Mouse (Mus musculus) midbrain, embryonic 14.5 days (tissue): ENCODE results near the gene Gbp10. TPM values are rescaled to one million over a fixed set of nuclear protein-coding genes. Genes with fewer than 3 reads are reported as not detected.
"Not testable (repeated sequence)": the region's sequence is repeated elsewhere in the genome, so short reads cannot be mapped to it uniquely, and the experiment has no call there.

Source experiments
- ATAC-seq: fragments of 200-750 bp; cut with Nextera tagmentation; 2 replicates; pipeline ENCODE4 v1.8.0; 2017; ENCODE audit warnings: moderate number of reproducible peaks, moderate library complexity; ENCODE audit not compliant: low FRiP score, low TSS enrichment
- DNase-seq: peaks from one replicate; pipeline ENCODE4 v3.0.0-alpha.2; 2015
- H3K27ac ChIP-seq: fragments of 300-500 bp; sonication (generic); replicated peaks from 2 replicates; pipeline ENCODE4 v1.5.1; 2014; ENCODE audit warnings: mild to moderate bottlenecking, low read depth, low read length, moderate library complexity
- H3K27me3 ChIP-seq: fragments of 300-500 bp; sonication (generic); 2 replicates; pipeline ENCODE4 v1.6.1; 2014; ENCODE audit warnings: low read length, control low read depth, mixed read lengths; ENCODE audit not compliant: control insufficient read depth, insufficient read depth
- H3K36me3 ChIP-seq: fragments of 300-500 bp; sonication (generic); 2 replicates; pipeline ENCODE4 v1.6.1; 2014; ENCODE audit warnings: low read length, control low read depth; ENCODE audit not compliant: control insufficient read depth, insufficient read depth
- H3K4me1 ChIP-seq: fragments of 300-500 bp; sonication (generic); 2 replicates; pipeline ENCODE4 v1.6.1; 2014; ENCODE audit warnings: mild to moderate bottlenecking, antibody characterized with exemption, low read length, control low read depth; ENCODE audit not compliant: control insufficient read depth, insufficient read depth
- H3K4me2 ChIP-seq: fragments of 300-500 bp; sonication (generic); 2 replicates; pipeline ENCODE4 v1.6.1; 2014; ENCODE audit warnings: mild to moderate bottlenecking, low read length, moderate library complexity
- H3K4me3 ChIP-seq: fragments of 300-500 bp; sonication (generic); replicated peaks from 2 replicates; pipeline ENCODE4 v1.5.1; 2014; ENCODE audit warnings: low read depth, low read length
- H3K9ac ChIP-seq: fragments of 300-500 bp; sonication (generic); replicated peaks from 2 replicates; pipeline ENCODE4 v1.6.1; 2014; ENCODE audit warnings: mild to moderate bottlenecking, low read length, moderate library complexity
- H3K9me3 ChIP-seq: fragments of 300-500 bp; sonication (generic); 2 replicates; pipeline ENCODE4 v1.6.1; 2016; ENCODE audit warnings: low read length, control low read depth, mixed read lengths; ENCODE audit not compliant: control insufficient read depth
- WGBS: fragments of 180-500 bp; shearing (Covaris S2); extraction: QIAGEN DNeasy Blood & Tissue Kit; methylation state at CpG from one replicate; pipeline ENCODE4 v1.1.7; 2014; 5-methylcytosine and 5-hydroxymethylcytosine counted together
- polyA plus RNA-seq: library from polyadenylated mRNA; unstranded; fragments of >200 nt; fragmentation: Nextera tagmentation; extraction: Ambion mirVana; gene quantifications from 2 replicates; pipeline ENCODE4 v1.2.1, GENCODE M21; 2014

The Gbp10 gene
- 1.9 TPM in 1 of 2 replicates, not detected in the other for polyA plus RNA-seq

DNA sequence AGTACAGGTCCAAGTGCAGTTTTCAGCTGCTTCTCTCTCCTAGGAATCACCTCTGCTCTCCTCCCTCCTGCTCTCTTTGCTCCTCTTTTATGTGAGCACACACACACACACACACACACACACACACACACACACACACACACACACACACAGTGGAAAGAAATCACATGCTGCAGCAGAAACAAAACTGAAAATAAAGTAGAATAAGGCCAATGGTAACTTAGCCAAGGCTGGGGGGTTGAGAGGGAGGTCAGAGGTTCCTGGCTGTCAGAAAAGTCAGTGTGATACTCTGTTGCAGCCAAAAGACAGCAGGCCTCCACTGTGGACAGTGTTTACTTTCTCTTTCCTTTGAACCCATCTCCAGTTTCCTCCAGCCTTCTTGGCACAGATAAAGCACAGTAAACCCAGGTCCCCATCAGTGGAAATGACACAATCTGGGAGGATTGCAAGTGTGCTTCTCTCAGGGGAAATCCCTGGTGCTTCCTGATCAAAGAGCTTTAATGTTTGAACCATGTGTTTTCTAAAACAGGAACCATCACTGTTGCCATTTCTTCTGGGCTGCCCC is at the start of gene Gbp10:
Gbp10 (minus strand) TSS at position 51 of the 565 bp plus-strand sequence.
- ATAC-seq, H3K27me3 ChIP-seq, H3K36me3 ChIP-seq, H3K27ac ChIP-seq, H3K9ac ChIP-seq, H3K4me1 ChIP-seq, H3K4me2 ChIP-seq, H3K4me3 ChIP-seq, H3K9me3 ChIP-seq: not testable (repeated sequence)
- peak; percentile 14 for DNase-seq

DNA sequence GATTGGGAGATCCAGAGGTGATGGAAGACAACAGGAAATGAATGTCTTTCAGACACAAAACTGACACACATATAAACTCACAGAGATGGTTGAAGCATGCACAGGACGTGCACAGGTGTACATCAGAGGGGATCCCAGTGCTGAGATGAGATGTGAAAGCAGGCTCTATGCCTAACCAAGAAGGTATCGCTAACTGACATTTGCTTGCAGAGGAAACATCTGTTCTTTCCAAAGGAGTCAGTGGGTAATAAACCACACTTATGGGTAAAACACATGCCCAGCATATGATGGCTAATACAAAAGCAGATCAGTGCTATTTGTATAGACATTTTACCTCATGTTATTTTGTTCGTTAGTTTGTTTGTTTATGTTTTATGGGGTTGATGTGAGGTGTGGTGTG is 21.3 kb upstream of the Gbp10 start:
- H3K9ac ChIP-seq, H3K4me2 ChIP-seq, H3K4me3 ChIP-seq, H3K4me1 ChIP-seq, H3K27me3 ChIP-seq, H3K27ac ChIP-seq, DNase-seq, H3K9me3 ChIP-seq, H3K36me3 ChIP-seq, ATAC-seq: not testable (repeated sequence)
- WGBS = no CpG with 5 or more reads among the region's 3 CpGs

- H3K9ac ChIP-seq = no peak overlapping the region
- no peak overlapping the region for H3K4me2 ChIP-seq
- ATAC-seq = no peak
- no peak for DNase-seq
- H3K4me1 ChIP-seq = no peaks in the 10 kb centered on the region
- no peaks in the 10 kb centered on the region for H3K36me3 ChIP-seq
- no peaks in the 10 kb centered on the region for H3K27me3 ChIP-seq
- H3K27ac ChIP-seq = no peak overlapping the region
- H3K9me3 ChIP-seq = no peaks in the 10 kb centered on the region
- no peak overlapping the region for H3K4me3 ChIP-seq
Observed at GRCm38 (mm10) chr5:105252491-105252890, 13.2 kb upstream of the Gbp10 start.

DNA sequence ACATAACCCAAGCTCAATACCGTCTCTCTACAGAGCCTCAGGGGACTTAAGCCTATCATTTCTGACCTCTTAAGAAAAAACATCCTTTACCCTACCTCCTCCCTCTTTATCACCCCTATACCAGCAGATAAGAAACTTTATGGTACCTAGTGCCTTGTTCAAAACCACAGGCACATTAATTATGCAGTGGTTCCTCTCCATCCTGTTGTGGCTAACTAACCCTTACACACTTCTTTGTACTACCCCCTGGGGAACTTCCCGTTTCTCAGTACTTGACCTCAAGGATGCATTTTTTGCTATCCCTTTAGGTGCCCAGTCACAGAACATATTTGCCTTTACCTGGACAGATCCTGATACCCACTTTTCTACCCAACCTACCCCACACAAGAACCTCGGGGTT is 5.4 kb upstream of the Gbp10 start:
- DNase-seq, H3K4me2 ChIP-seq, H3K9ac ChIP-seq, ATAC-seq, H3K4me3 ChIP-seq, H3K9me3 ChIP-seq, H3K27ac ChIP-seq, H3K4me1 ChIP-seq, H3K27me3 ChIP-seq, H3K36me3 ChIP-seq: not testable (repeated sequence)
- WGBS = 87% methylated on average over 3 of the region's 3 CpGs

DNA sequence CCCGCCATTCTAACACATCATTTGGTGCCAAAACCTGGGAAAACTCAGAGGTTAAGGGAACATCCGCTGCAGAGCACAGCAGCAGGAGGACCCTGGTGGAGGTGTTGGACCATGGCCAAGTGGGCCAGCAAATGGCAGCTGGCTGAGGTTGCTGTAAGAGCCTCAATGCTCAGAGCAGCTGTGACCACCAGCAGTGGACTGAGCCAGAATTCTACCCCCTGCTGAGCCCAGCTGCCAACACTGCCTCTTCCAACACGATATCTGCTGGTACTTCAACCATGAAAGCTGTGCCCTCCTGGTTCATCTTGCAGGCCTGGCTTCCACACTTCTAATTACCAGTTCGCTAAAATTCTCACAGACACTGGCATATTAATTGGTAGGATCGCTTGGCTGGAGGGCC is 1.6 kb upstream of the Gbp10 start:
- not testable (repeated sequence) for H3K27ac ChIP-seq, H3K36me3 ChIP-seq, H3K27me3 ChIP-seq, H3K4me3 ChIP-seq, H3K9ac ChIP-seq, H3K9me3 ChIP-seq, H3K4me1 ChIP-seq, H3K4me2 ChIP-seq
- 79% methylated on average over 5 of the region's 5 CpGs for WGBS
- ATAC-seq = 0 out of 2 replicates have a peak, but pooled peaks have one; percentile 20
- peak; percentile 2 for DNase-seq

DNA sequence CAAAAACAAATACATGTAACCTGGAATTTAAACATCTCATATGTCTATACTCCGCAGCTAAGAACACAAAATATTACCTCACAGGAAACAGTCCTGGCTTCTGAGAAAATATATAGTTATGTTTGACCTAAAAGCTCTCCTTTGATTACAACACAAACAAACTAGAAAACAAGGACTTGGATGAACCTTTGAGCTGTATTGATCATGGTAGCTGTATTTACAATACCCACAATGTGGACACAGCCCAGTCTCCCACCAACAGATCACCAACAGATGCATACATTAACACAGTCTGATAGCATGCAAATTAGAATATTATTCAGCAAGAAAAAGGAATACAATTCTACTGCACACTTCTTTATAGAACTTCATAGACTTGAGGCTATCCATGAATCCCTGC is 931 bp downstream of the Gbp10 start:
- H3K4me3 ChIP-seq, DNase-seq, H3K9ac ChIP-seq, ATAC-seq, H3K4me2 ChIP-seq, H3K27me3 ChIP-seq, H3K4me1 ChIP-seq, H3K36me3 ChIP-seq, H3K27ac ChIP-seq, H3K9me3 ChIP-seq: not testable (repeated sequence)
- 95% methylated on average over 1 of the region's 1 CpGs for WGBS

- H3K36me3 ChIP-seq, H3K4me3 ChIP-seq, DNase-seq, H3K9ac ChIP-seq, H3K27ac ChIP-seq, H3K4me2 ChIP-seq, H3K9me3 ChIP-seq, H3K27me3 ChIP-seq, H3K4me1 ChIP-seq, ATAC-seq: not testable (repeated sequence)
- 81% methylated on average over 3 of the region's 3 CpGs for WGBS
Observed at GRCm38 (mm10) chr5:105236040-105236439, 3.3 kb downstream of the Gbp10 start.

- not testable (repeated sequence) for ATAC-seq, H3K9me3 ChIP-seq, DNase-seq, H3K9ac ChIP-seq, H3K4me2 ChIP-seq, H3K36me3 ChIP-seq, H3K4me3 ChIP-seq, H3K27me3 ChIP-seq, H3K27ac ChIP-seq, H3K4me1 ChIP-seq
- WGBS = no CpG with 5 or more reads among the region's 3 CpGs
Observed at GRCm38 (mm10) chr5:105208957-105209356, 30.4 kb downstream of the Gbp10 start.

- not testable (repeated sequence) for H3K4me2 ChIP-seq, H3K9ac ChIP-seq, H3K27ac ChIP-seq, H3K4me1 ChIP-seq, DNase-seq, H3K36me3 ChIP-seq, H3K4me3 ChIP-seq, H3K27me3 ChIP-seq, H3K9me3 ChIP-seq, ATAC-seq
- WGBS = 92% methylated on average over 4 of the region's 4 CpGs
Observed at GRCm38 (mm10) chr5:105200791-105201355, 38.5 kb downstream of the Gbp10 start.
